Mouse (Mus musculus): ENCODE data around the gene Trim46. TPM values are rescaled to one million over a fixed set of nuclear protein-coding genes. Genes with fewer than 3 reads are reported as not detected.
A peak's percentile ranks its signal among the peaks of the same experiment; 100 is the strongest.
"Not testable (repeated sequence)": the region's sequence is repeated elsewhere in the genome, so short reads cannot be mapped to it uniquely, and the experiment has no call there.

The Trim46 gene
- total RNA-seq, 2 experiments from 2014 or later, result 0.14 to 0.31 TPM

DNA sequence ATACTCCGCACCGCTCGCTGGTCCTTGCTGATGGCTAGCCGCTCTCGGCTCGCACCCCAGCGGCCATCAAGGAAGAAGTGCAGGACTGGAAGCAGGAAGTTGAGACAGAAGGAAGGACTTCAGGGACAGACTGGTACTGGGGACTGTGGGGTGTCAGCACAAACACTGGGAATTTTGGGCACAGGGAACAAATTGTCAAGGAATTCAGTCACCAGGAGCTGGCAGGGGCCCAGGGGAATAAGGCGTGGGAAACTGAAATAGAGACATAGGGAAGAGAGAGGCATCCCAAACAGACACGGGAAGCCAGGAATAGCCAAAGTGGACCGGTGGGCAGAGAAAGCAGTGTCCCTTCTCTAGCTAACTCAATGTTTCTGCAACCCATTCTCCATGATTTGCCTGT lies 9.6 kb downstream of the Trim46 start:
- DNase-seq (ENCODE audit: low spot score), result no peak

DNA sequence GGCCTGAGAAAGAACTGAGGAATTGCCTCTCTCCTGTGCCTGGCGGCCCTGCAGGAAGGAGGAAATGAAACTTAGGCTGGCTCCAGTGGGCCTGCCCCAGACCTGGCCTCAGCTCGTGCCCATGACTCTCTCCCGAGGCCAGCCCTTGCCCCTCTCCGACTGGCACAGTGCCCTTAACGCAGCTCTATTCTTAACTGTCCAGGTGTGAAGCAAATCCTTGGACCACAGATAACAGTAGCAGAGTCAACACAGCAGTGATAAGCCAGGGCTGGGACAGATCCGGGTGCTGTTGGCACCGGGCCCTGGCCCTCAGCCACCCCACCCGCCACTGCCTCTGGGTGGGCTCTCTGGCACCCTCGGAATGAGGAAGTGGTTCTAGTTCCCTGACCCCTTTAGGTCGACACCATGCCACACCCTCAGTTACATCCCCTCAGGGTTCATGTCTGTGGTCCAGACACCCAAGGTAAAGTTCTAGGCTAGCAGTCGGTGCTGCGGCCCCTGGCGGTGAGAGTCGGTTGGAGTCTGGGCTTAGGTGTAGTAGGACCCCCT lies 12.5 kb downstream of the Trim46 start:
- DNase-seq (ENCODE audit: low spot score), result no peak

DNA sequence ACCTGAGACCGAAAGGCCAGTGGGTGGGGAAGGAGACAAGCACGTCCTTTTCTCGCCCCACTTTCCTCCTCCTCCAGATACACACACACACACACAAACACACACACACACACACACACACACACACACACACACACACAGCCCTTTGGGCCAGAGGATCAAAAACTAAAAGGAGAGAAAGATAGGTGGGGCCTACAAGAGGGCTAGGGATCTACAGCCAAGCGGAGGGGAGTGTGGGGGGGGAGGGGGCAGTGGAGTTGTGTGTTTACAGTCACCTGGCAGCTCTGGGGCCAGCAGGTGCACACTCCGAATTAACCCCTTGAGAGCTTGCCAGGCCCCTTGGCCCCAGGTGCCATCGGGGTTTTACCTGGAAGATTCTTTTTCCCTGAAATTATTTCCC lies 13.5 kb downstream of the Trim46 start:
- no peak for DNase-seq (ENCODE audit: low spot score)

DNA sequence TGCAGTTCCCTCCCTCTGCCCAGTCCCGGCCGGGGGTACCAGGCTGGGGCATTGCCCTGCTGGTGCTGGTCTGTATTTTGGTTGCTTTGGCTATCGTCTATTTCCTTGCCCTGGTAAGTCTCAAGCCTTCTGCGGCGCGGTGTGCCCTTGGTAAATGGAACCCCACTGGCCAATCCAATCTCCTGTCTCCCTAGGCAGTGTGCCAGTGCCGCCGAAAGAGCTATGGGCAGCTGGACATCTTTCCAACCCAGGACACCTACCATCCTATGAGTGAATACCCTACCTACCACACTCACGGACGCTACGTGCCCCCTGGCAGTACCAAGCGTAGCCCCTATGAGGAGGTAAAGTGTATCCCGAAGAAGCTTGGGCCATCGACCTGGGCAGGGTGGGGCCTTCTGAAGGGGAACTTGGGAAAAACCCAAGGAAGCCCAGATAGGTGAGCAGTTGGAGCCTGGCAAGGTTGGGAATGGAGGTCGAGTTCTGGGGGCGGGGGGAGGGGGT lies 14.3 kb downstream of the Trim46 start:
- no peak for DNase-seq (ENCODE audit: low spot score)

DNA sequence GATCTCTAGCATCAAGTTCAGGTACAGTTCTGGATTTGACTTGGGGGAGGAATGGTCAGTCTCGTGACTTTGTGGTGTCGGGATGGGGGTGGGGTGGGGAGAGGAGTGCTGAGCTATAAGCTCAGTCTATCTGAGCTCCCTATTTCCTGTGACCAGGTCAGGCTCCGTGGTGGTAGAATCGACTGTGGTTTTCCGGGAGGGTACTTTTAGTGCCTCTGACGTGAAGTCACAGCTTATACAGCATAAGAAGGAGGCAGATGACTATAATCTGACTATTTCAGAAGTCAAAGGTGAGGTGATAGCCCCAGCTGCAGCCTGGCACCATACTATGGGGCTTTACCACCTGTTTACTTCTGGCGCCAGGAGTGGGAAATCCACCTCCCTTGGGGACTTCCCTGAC lies 14.8 kb downstream of the Trim46 start:
- DNase-seq (ENCODE audit: low spot score), result no peak

DNA sequence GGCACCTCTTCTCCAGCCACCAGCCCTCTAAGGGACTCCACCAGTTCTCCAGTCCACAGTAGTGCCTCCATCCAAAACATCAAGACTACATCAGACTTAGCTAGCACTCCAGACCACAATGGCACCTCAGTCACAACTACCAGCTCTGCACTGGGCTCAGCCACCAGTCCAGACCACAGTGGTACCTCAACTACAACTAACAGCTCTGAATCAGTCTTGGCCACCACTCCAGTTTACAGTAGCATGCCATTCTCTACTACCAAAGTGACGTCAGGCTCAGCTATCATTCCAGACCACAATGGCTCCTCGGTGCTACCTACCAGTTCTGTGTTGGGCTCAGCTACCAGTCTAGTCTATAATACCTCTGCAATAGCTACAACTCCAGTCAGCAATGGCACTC lies 15.5 kb downstream of the Trim46 start:
- no peak for DNase-seq (ENCODE audit: low spot score)

DNA sequence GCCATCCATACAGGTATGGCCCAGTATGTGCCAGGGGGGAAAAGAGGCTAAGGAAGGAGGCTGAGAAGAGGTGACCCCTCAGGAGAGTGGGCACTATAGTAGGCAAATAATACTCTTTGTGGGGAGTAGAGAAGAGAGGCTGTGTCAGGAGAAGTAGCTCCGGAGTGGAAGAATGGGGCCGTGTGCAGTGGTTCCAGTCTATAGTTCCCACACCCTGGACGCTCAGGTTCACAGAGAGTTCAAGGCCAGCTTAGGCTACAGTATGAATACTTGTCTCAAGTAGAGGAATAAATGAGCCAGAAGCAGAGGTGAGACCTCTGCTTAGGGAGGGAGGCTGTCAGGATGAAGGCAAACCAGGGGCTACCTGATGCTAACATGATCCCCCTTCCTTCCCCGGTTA lies 16.8 kb downstream of the Trim46 start:
- DNase-seq (ENCODE audit: low spot score), result no peak

DNA sequence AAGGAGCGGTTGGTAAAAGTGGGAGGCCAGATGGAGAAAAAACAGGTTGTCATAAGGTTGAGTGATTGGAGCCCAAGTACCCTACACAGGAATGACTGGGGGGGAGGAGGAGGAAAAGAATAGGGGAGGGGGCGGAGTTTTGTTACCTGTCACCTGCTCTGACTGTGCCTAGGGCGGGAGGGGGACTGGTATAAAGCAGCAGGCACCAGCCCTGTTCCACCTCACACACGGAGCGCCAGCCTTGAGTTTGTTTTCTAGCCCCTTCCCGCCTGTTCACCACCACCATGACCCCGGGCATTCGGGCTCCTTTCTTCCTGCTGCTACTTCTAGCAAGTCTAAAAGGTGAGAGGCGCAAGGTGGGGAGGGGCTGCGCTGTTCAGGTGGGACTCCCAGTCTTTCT lies 17.3 kb downstream of the Trim46 start, which contains the start of gene Muc1:
Gene Muc1 (plus strand): TSS at position 222 of the 400 bp plus-strand sequence.
- no peak for DNase-seq (ENCODE audit: low spot score)

DNA sequence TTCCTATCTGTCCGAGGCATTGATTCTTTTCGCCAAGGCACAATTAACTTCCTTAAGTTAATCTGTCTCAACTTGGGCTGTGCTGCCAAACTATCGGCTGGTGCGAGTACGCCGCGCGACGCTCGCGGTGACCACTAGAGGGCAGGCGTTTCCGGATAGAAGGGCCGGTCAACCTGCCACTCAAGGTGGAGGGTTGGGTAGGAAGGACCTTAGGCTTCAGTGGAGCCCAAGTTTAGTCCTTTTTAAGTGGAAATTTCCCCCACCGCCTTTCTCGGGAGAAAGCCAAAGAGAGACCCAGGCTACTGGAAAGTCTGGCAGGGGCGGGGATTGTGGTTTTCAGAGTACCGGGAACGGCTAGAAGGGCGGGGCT lies 17.9 kb downstream of the Trim46 start:
- DNase-seq (ENCODE audit: low spot score), result peak; percentile 89

DNA sequence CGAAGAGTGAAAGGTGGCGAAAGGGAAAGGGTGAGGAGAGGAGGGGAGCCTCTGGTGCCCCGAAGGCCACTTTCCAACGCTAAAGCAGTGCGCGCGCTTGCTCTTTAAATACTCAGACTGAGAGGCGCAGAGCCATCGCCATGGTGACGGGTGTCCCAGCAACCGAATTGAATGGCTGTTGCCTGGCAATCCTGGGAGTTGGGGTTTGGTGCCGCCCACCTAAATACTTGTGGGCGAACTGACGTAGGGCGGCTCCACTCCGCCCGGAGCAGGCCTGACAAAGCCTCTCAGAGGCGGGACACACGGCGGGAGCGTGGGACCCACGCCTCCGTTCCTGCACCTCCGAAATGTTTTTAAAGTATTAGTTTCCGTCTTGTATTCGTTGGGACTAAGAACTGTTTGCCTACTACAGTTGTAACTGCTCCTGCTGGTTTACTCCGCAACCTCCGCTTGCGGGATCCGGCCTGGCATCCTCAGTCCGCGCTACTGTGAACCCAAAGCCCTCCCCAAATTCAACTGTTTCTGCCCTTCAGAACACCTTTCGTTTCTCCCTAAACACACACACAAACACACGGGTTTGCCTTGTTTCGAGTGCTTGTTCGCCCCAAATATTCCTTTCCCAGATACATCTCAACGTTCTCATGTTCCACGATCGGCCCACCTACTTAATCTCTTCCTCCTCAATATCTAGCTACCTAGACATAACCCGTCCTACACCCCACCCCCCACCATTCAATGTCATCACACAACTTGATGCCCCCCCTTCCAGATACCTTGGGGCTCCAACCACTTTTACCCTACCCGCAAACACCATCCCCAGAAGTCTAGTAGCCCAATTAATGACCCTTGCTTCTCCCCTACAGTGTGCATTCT lies 18.6 kb downstream of the Trim46 start:
- DNase-seq (ENCODE audit: low spot score), result peak; percentile 53

DNA sequence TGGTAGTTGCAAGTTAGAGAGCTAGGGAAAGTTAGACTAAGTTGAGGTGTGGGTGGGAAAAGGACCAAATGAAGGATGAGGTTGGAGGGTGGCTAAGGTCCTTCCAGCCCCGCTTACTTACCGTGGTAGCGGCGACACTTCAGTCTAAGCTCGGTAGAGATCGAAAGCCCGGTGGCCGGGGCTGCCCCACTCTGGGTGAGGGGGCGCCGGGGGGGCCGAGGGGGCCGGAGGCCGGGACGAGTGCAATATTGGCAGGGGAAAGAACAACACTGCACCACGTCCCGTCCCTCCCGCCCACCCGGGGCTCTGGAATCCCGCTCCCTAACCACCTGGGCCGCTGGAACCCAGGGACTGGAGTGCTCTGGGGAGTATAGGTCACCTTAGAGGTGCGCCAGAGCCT lies 19.2 kb downstream of the Trim46 start, which contains the start of gene Mtx1:
Gene Mtx1 (minus strand): TSS at position 189 of the 400 bp plus-strand sequence.
- DNase-seq (ENCODE audit: low spot score), result no peak

DNA sequence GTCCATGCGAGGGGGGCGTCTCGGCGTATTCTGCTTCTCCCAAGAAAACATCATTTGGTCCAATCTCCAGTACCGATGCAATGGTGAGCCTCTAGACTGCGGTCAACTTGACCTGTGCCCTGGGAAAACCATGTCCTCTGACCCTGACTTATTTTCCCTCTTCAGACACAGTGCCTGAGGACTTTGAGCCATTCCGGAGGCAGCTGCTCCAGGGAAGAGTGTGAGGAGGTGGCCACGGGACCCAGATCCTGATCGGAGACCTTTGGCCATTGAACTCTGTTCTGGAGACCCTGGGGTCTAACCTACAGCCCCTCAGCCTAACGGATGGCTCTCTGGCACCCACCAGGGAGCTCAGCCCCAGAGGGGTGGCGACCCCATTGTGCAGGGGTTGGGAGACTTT lies 19.7 kb downstream of the Trim46 start:
- no peak for DNase-seq (ENCODE audit: low spot score)

DNA sequence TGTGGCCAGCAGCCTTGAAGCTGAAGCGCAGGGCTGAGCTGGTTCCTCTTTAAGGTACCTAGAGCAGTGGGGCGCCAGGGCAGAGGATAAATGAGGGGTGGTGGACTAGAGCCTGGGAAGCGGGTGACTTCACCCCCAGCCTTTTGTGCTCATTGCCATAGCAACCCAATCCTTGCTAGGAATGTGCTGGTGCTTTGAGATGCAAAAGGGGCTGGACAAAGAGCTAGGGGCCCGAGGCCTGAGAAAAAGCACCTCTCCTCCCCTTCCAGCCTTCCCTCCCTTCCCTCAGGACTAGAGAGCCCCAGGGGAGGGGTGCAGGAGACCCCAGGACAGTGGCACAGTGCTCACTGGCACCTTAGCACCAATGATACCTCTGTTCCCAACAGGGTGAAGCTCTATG lies 20.2 kb downstream of the Trim46 start:
- no peak for DNase-seq (ENCODE audit: low spot score)

DNA sequence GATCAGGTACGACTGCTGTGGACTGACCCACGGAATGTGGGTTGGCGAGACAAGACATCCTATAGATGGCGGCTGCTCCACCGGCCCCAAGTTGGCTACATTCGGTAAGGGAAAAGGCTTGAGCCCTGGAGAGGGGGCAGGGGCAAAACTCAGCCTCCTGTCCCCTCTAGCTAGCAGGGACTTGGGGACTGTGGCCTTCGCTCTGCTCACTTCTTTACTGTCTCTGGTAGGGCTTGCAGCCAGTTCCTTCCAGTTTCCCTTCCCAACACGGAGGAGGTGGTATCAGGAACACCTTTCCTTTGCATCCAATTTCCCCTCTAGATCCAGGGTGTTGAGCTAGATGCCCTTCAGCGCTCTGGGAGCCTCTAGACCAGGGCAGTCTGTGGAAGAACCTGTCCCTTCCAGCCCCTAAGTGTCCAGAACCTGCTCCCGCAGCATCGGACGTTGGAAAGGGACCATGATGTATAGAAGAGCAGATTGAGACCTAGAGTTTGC lies 20.7 kb downstream of the Trim46 start:
- DNase-seq (ENCODE audit: low spot score), result no peak

DNA sequence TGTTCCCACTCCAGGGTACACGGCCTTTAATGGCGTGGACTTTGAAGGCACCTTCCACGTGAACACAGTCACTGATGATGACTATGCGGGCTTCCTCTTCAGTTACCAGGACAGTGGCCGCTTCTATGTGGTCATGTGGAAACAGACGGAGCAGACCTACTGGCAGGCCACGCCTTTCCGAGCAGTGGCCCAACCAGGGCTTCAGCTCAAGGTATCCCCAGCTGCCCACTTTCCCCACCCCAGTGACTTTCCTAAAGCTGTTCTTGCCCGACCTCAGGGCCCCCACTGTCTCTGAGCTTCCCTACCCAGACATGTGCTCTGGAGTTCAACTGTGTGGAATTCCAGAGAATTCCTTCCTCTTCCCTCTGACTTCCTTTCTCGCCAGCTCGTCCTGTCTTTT lies 21.3 kb downstream of the Trim46 start:
- DNase-seq (ENCODE audit: low spot score), result no peak

DNA sequence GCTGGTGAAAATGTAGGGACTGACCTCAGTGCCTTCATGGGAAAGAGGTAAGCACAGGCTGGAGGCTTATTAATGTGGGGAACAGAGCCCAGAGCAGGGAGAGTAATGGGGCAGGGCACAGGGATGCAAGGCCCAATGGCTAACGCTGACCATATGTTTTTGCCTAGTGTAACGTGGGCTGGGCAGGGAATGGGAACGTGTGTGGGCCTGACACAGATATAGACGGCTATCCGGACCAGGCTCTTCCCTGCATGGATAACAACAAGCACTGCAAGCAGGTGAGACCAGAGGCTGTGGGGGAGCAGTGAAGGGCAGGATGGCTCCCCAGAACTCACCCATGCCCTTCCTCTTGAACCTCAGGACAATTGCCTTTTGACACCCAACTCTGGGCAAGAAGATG lies 24.9 kb downstream of the Trim46 start:
- DNase-seq (ENCODE audit: low spot score), result no peak

DNA sequence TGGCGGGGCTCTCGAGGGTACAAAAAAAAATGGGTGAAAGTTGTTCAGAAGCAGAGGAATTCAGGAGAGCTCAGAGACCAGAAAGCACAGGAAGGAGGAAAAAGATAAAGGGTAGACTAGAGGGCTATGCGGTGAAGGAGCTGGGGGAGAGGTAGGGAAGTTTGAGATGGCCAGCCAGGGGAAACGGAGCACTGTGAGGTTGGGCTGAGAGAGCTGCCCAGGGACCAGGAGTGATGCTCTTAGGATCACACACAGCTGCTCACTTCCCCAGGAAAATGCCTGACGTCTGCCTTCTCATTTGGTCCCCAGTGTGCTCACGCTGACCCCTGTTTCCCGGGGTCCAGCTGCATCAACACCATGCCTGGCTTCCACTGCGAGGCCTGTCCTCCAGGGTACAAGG lies 26.6 kb downstream of the Trim46 start:
- no peak for DNase-seq (ENCODE audit: low spot score)

DNA sequence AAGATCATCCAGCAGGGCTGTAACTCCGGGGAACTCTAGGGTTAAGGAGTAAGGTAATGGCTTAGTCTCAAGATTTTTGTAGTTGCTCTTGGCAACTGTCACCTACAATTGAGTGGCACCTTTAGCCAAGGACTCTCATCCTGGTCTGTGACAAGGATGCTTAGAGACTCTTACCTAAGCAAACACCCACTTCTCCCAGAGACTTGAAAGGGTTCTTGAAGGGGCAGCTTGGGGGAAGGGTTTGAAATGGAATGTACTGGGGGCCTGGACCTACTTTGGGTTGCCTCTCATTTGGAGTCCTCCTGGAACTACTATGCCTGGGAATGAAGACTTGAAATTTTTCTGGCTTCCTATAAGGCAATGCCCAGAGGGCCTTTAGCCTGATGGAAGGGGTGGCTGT lies 27.8 kb downstream of the Trim46 start:
- no peak for DNase-seq (ENCODE audit: low spot score)

DNA sequence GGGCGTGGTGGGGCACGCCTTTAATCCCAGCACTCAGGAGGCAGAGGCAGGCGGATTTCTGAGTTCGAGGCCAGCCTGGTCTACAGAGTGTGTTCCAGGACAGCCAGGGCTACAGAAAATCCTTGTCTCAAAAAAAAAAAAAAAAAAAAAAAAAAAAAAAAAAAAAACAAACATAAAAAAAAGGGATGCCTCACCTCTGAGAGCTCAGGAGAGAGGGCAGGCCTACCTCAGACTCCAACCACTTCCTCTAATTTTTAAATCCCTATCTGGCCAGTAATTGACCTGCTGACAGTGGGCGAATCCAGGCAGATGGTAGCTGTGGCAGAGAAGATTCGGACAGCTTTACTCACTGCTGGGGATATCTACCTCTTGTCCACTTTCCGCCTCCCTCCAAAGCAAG lies 29.7 kb downstream of the Trim46 start:
- DNase-seq (ENCODE audit: low spot score), result not testable (repeated sequence)

DNA sequence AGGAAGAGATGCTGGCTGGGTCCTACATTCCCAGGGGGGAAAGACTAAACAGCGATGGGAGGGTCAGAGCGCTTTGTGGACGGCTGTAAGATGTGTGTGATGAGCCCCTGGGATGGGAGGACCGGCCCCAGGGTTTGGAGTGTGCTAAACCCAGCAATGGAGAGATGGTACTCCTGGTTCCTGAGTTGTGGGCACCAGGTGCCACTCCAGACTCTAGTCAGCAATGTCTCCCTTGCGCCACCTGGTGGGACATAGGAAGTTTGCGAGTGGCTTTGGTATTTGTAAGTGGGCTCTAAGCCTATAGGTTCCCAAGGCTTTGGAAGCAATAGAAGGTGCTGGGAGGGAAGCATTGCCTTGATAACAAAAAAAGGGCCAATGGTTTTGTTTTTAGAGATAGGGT lies 30.3 kb downstream of the Trim46 start:
- peak; percentile 84 for DNase-seq (ENCODE audit: low spot score)

DNA sequence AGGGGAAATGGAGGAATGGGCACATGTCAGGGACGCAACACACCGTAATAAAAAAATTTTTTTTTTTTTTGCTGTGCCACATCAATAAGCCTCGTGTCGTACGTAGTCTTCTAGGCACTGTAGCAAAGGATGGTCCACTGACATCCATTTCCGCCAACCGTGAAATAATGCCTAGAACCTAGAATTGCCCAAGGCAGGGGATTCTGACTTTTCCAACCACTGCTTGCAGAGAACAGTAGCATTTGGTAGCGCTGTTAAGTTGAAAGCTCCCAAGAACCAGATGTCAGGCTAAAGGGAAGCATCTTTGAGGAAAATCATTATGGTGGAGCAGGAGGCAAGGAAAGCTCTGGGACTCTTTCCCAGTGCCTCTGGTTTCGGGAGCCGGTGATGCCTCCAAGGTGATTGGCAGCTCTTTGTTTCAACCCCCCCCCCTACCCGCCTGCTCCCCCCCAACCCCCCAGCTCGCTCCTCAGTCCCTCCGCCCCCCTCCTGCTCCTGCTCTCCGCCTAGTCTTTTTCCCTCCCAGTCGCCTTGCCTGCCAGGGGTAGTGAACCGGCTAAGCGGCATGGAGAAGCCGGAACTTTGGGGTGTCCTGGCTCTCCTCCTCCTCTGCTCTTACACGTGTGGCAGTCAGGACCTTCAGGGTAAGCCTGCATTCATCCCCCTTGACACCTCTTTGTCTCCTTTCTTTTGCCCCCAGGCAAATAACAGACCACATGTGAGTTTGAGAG lies 31.3 kb downstream of the Trim46 start, which contains the start of gene Thbs3:
Gene Thbs3 (plus strand): TSS at position 500 of the 731 bp plus-strand sequence.
- DNase-seq (ENCODE audit: low spot score), result no peak

Data from gastrocnemius, adult 18-20 months (tissue).